In genomic region chrX:168124043-168124442, GRCm38 (mm10) we compare ENCODE assay signal across 9 mouse cellular contexts.
DNase-seq lines count a peak whose midpoint lies in the region; ATAC-seq and TF ChIP-seq lines count a peak whose summit lies in the region.
"Had no signal": no experiment of that assay in that cellular context is flagged by ENCODE, and none has a peak within 500 bp of the region (broad histone marks: within the 10 kb centered on the region; RNA-seq: fewer than 3 reads in every experiment).

No protein-coding gene starts in this region.

- no peak for TF ChIP-seq POLR2A in cortical plate, adult 2 months (IDR thresholded peaks at IDR 0.05; ENCODE audit: extremely low read depth, insufficient read depth, low read length)
- no peak for TF ChIP-seq POLR2A in kidney, adult 2 months (IDR thresholded peaks at IDR 0.05; ENCODE audit: low read depth, low read length)

- no peaks in the 10 kb centered on the region for H3K4me1 ChIP-seq in heart, embryonic 16.5 days (ENCODE audit: control insufficient read depth, insufficient read depth, low read length)
- no peaks in the 10 kb centered on the region; the same call in 1 of the 2 replicates for H3K4me1 ChIP-seq in cortical plate, adult 2 months (ENCODE audit: control insufficient read depth, insufficient read depth, low read length)
- no peaks in the 10 kb centered on the region for H3K4me1 ChIP-seq in hindbrain, embryonic 11.5 days (replicated peaks; ENCODE audit: control insufficient read depth, insufficient read depth, low read length)
- no peaks in the 10 kb centered on the region for H3K4me1 ChIP-seq in midbrain, embryonic 16.5 days (ENCODE audit: control insufficient read depth, insufficient read depth, low read length)
- H3K4me1 ChIP-seq in kidney, adult 2 months (ENCODE audit: control insufficient read depth, insufficient read depth, low read length), result no peaks in the 10 kb centered on the region

- no peaks in the 10 kb centered on the region for H3K36me3 ChIP-seq in heart, embryonic 16.5 days (ENCODE audit: control insufficient read depth, insufficient read depth)
- H3K36me3 ChIP-seq in hindbrain, embryonic 11.5 days (ENCODE audit: control insufficient read depth, insufficient read depth, low read length), result no peaks in the 10 kb centered on the region
- no peaks in the 10 kb centered on the region for H3K36me3 ChIP-seq in midbrain, embryonic 16.5 days (ENCODE audit: control insufficient read depth, insufficient read depth, low read length)
- H3K36me3 ChIP-seq in kidney, adult 2 months (ENCODE audit: control insufficient read depth, insufficient read depth, low read length), result no peaks in the 10 kb centered on the region

- H3K27me3 ChIP-seq in heart, embryonic 16.5 days (ENCODE audit: control insufficient read depth, insufficient read depth, low read length), result peaks cover 35% of the 10 kb centered on the region
- H3K27me3 ChIP-seq in hindbrain, embryonic 11.5 days (ENCODE audit: control insufficient read depth, insufficient read depth, low read length), result peaks cover 28% of the 10 kb centered on the region
- peaks cover 17% of the 10 kb centered on the region for H3K27me3 ChIP-seq in midbrain, embryonic 16.5 days (ENCODE audit: control insufficient read depth, insufficient read depth, low read depth, low read length)
- H3K27me3 ChIP-seq in kidney, adult 2 months (replicated peaks; ENCODE audit: control insufficient read depth, insufficient read depth, low read length), result no peaks in the 10 kb centered on the region

- intact Hi-C loops in left cerebral cortex, postnatal 10 days (cut with DNase I), result no loop called here

- H3K4me2 ChIP-seq in heart, embryonic 16.5 days (ENCODE audit: low read depth, low read length), result peak overlapping the region; percentile 66; the same call in 1 of the 2 replicates
- peak overlapping the region; percentile 77 for H3K4me2 ChIP-seq in hindbrain, embryonic 11.5 days (replicated peaks; ENCODE audit: low read depth, low read length)
- peak overlapping the region; percentile 64 for H3K4me2 ChIP-seq in midbrain, embryonic 16.5 days (ENCODE audit: low read length)

- DNase-seq in heart, adult 18-20 months, result no peak
- DNase-seq in hindbrain, embryonic 11.5 days (ENCODE audit: low spot score), result peak; percentile 4
- DNase-seq in gastrocnemius, adult 8-10 months (ENCODE audit: low spot score in 2 of 2), result no peak
- DNase-seq in left cerebral cortex, postnatal 10 days (ENCODE audit: extremely low spot score in 1 of 2, low spot score in 2 of 2), result no peak
- DNase-seq in kidney, adult 2 months, result no peak
- DNase-seq: thymus, postnatal 36 days had no signal

- no peak for ATAC-seq in heart, embryonic 16.5 days (replicated peaks; ENCODE audit: extremely low read depth, insufficient read depth, low FRiP score)
- ATAC-seq in hindbrain, embryonic 11.5 days (ENCODE audit: low FRiP score), result no peak
- 0 out of 2 replicates have a peak, but pooled peaks have one; percentile 4 for ATAC-seq in midbrain, embryonic 16.5 days

- H3K27ac ChIP-seq in heart, embryonic 16.5 days (ENCODE audit: low read length), result no peak overlapping the region
- peak overlapping the region; percentile 56; the same call in 1 of the 2 replicates for H3K27ac ChIP-seq in cortical plate, adult 2 months (ENCODE audit: insufficient read depth, low read length)
- H3K27ac ChIP-seq in hindbrain, embryonic 11.5 days (ENCODE audit: low read depth, low read length), result no peak overlapping the region
- H3K27ac ChIP-seq in midbrain, embryonic 16.5 days (ENCODE audit: low read length), result no peak overlapping the region
- no peak overlapping the region for H3K27ac ChIP-seq in kidney, adult 2 months (ENCODE audit: insufficient read depth, low read depth, low read length)

- H3K9me3 ChIP-seq in heart, embryonic 16.5 days (replicated peaks; ENCODE audit: control insufficient read depth, low read length), result no peaks in the 10 kb centered on the region
- H3K9me3 ChIP-seq in hindbrain, embryonic 11.5 days (ENCODE audit: control insufficient read depth, low read length), result no peaks in the 10 kb centered on the region
- H3K9me3 ChIP-seq in midbrain, embryonic 16.5 days (replicated peaks; ENCODE audit: control insufficient read depth, low read length, poor library complexity, severe bottlenecking), result no peaks in the 10 kb centered on the region

- no peak overlapping the region; the same call in 1 of the 2 replicates for H3K4me3 ChIP-seq in heart, embryonic 16.5 days (ENCODE audit: low read length)
- H3K4me3 ChIP-seq in cortical plate, adult 2 months (ENCODE audit: insufficient read depth, low read length), result peak overlapping the region; percentile 78
- peak overlapping the region; percentile 40 for H3K4me3 ChIP-seq in hindbrain, embryonic 11.5 days (ENCODE audit: low read depth, low read length)
- peak overlapping the region; percentile 54 for H3K4me3 ChIP-seq in midbrain, embryonic 16.5 days (ENCODE audit: low read depth, low read length)
- H3K4me3 ChIP-seq in kidney, adult 2 months (ENCODE audit: insufficient read depth, low read depth, low read length), result no peak overlapping the region

- WGBS in heart, embryonic 16.5 days, result 3% methylated on average over 8 of the region's 8 CpGs
- 13% methylated on average over 8 of the region's 8 CpGs for WGBS in hindbrain, embryonic 11.5 days
- 24% methylated on average over 8 of the region's 8 CpGs for WGBS in midbrain, embryonic 16.5 days
- WGBS in kidney, adult 2 months, result 2% methylated on average over 8 of the region's 8 CpGs

- no peak overlapping the region for H3K9ac ChIP-seq in heart, embryonic 16.5 days (ENCODE audit: low read length)
- no peak overlapping the region for H3K9ac ChIP-seq in hindbrain, embryonic 11.5 days (ENCODE audit: low read depth, low read length)
- peak overlapping the region; percentile 71; the same call in 1 of the 2 replicates for H3K9ac ChIP-seq in midbrain, embryonic 16.5 days (ENCODE audit: low read depth, low read length)

- no peak for TF ChIP-seq CTCF in cortical plate, adult 2 months (IDR thresholded peaks at IDR 0.05; ENCODE audit: extremely low read depth, insufficient read depth, low read length)
- no peak for TF ChIP-seq CTCF in kidney, adult 2 months (conservative IDR thresholded peaks at IDR 0.05; ENCODE audit: insufficient read depth, insufficient read length, low read depth, low read length)

Comparison
In these comparisons a context has a peak if more than half of its experiments do, and no peak if none do; other contexts are left out.
1. H3K4me3 ChIP-seq: peak in cortical plate, adult 2 months (single experiment), hindbrain, embryonic 11.5 days (single experiment) and midbrain, embryonic 16.5 days (single experiment); none in heart, embryonic 16.5 days (single experiment) and kidney, adult 2 months (single experiment).
2. Peak in every context shown above with its lines, with median percentiles within 50 percentile points of each other: H3K4me2 ChIP-seq.